ENCODE assay signal across 12 mouse cellular contexts in the genomic region with DNA sequence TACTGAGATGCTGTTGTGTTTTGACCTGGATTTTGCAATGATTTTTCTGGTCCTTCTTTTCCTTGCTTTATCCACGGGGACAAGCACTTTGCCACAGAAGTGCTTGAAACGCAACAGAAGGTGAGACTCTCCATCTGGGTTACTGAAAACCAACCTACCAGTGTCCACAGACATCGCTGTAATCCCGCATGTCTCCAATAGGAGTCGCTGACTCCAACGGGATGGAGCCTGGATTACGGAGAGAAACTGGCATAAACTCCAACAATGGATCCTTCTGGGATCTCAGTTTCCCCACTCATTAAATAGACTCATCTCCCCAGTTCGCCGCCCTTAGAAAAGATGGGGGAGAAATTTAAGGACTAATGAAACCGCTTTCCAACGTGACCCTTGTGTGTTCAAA. TPM values are rescaled to one million over a fixed set of nuclear protein-coding genes. Genes with fewer than 3 reads are reported as not detected.
DNase-seq lines count a peak whose midpoint lies in the region; ATAC-seq and TF ChIP-seq lines count a peak whose summit lies in the region.
"Had no signal": no experiment of that assay in that cellular context is flagged by ENCODE, and none has a peak within 500 bp of the region (broad histone marks: within the 10 kb centered on the region; RNA-seq: fewer than 3 reads in every experiment).

No protein-coding gene starts in this region.

- H3K4me1 ChIP-seq in midbrain, postnatal 0 days (ENCODE audit: insufficient read depth, low read length), result no peaks in the 10 kb centered on the region
- peaks cover under 1% of the 10 kb centered on the region for H3K4me1 ChIP-seq in midbrain, embryonic 10.5 days
- H3K4me1 ChIP-seq: lung, embryonic 15.5 days had no signal

- 52% methylated on average over 11 of the region's 11 CpGs for WGBS in midbrain, postnatal 0 days
- 47% methylated on average over 11 of the region's 11 CpGs for WGBS in midbrain, embryonic 10.5 days

- no peak for ATAC-seq in CD4-positive, CD25-positive, alpha-beta regulatory T cell, adult 4 months
- ATAC-seq in midbrain, postnatal 0 days (ENCODE audit: low FRiP score), result no peak

- H3K36me3 ChIP-seq in midbrain, postnatal 0 days (ENCODE audit: insufficient read depth, low read length), result no peaks in the 10 kb centered on the region
- H3K36me3 ChIP-seq in midbrain, embryonic 10.5 days, result no peaks in the 10 kb centered on the region
- H3K36me3 ChIP-seq: lung, embryonic 15.5 days had no signal

- DNase-seq in CD4-positive, CD25-positive, alpha-beta regulatory T cell, adult 2 months (ENCODE audit: low read depth, low spot score), result peak; percentile 33
- DNase-seq in kidney, adult 18-20 months, result peak; percentile 35
- no peak for DNase-seq in kidney, adult 11 months
- no peak for DNase-seq in midbrain, postnatal 0 days (ENCODE audit: low spot score)
- DNase-seq in midbrain, embryonic 10.5 days (ENCODE audit: low spot score), result no peak
- DNase-seq in lung, postnatal 36 days, result peak; percentile 14
- DNase-seq in right cerebral cortex, adult 18-20 months, result no peak

- 0 out of 2 replicates have a peak, but pooled peaks cover 5% of the 10 kb centered on the region for H3K27me3 ChIP-seq in midbrain, postnatal 0 days (ENCODE audit: insufficient read depth, low read length)
- peaks cover 33% of the 10 kb centered on the region for H3K27me3 ChIP-seq in midbrain, embryonic 10.5 days (ENCODE audit: low read depth, poor library complexity, severe bottlenecking)

- H3K9me3 ChIP-seq in midbrain, postnatal 0 days (ENCODE audit: low read length), result no peaks in the 10 kb centered on the region
- 0 out of 2 replicates have a peak, but pooled peaks cover 3% of the 10 kb centered on the region for H3K9me3 ChIP-seq in midbrain, embryonic 10.5 days (replicated peaks)
- H3K9me3 ChIP-seq: lung, embryonic 15.5 days had no signal

- no peak overlapping the region for H3K4me3 ChIP-seq in midbrain, postnatal 0 days (ENCODE audit: low read depth, low read length)
- no peak overlapping the region for H3K4me3 ChIP-seq in midbrain, embryonic 10.5 days
- H3K4me3 ChIP-seq: lung, embryonic 15.5 days had no signal

- TF ChIP-seq CTCF in midbrain, postnatal 0 days (IDR thresholded peaks at IDR 0.05), result peak; percentile 54

- no peak overlapping the region for H3K9ac ChIP-seq in midbrain, postnatal 0 days (replicated peaks; ENCODE audit: low read length, poor library complexity, severe bottlenecking)
- H3K9ac ChIP-seq: lung, embryonic 15.5 days had no signal

- H3K27ac ChIP-seq in midbrain, postnatal 0 days (ENCODE audit: low read depth, low read length), result no peak overlapping the region
- H3K27ac ChIP-seq in midbrain, embryonic 10.5 days (replicated peaks), result no peak overlapping the region
- H3K27ac ChIP-seq: lung, embryonic 15.5 days had no signal

- no peak overlapping the region for H3K4me2 ChIP-seq in midbrain, postnatal 0 days (ENCODE audit: low read depth, low read length, poor library complexity, severe bottlenecking)
- H3K4me2 ChIP-seq: lung, embryonic 15.5 days had no signal

RNA-seq across cellular contexts. Expression of a gene that starts 8.4 kb away (rescaled TPM):
- polyA plus RNA-seq in CD4-positive, CD25-positive, alpha-beta regulatory T cell, adult 4 months (2017; shearing (Covaris generic)), result not detected
- 2.6 and 3.2 TPM in 2 replicates for total RNA-seq in midbrain, postnatal 0 days (2014; rRNA removed)
- 1.2 and 1.3 TPM in 2 replicates for polyA plus RNA-seq in midbrain, postnatal 0 days (2015; fragmentation: Nextera tagmentation; extraction: Ambion mirVana)
- 0.43 and 0.73 TPM in 2 replicates for polyA plus RNA-seq in midbrain, embryonic 10.5 days (2016; fragmentation: Nextera tagmentation; extraction: Ambion mirVana)
- total RNA-seq: neutrophil, adult 5-6 weeks had no signal

RNA-seq across cellular contexts. Expression of a gene that starts 15.9 kb away (rescaled TPM):
- polyA plus RNA-seq in CD4-positive, CD25-positive, alpha-beta regulatory T cell, adult 4 months (2017; shearing (Covaris generic)), result 1 to 10 TPM; 2.4 to 3.8 TPM
- total RNA-seq in midbrain, postnatal 0 days (2014; rRNA removed), result 12.5 and 13.2 TPM in 2 replicates
- 11.6 and 11.7 TPM in 2 replicates for polyA plus RNA-seq in midbrain, postnatal 0 days (2015; fragmentation: Nextera tagmentation; extraction: Ambion mirVana)
- polyA plus RNA-seq in midbrain, embryonic 10.5 days (2016; fragmentation: Nextera tagmentation; extraction: Ambion mirVana), result 9.8 and 10.8 TPM in 2 replicates
- total RNA-seq: heart, postnatal 36 days; neutrophil, adult 5-6 weeks had no signal
- polyA plus RNA-seq: kidney, embryonic 14.5 days had no signal

Comparison
In these comparisons a context has a peak if more than half of its experiments do, and no peak if none do; other contexts are left out.
1. DNase-seq: peak in CD4-positive, CD25-positive, alpha-beta regulatory T cell, adult 2 months (single experiment), kidney, adult 18-20 months (single experiment) and lung, postnatal 36 days (single experiment); none in kidney, adult 11 months (single experiment), midbrain, postnatal 0 days (single experiment), midbrain, embryonic 10.5 days (single experiment) and right cerebral cortex, adult 18-20 months (single experiment).